Mouse (Mus musculus): ENCODE measurements at regions not wholly inside any gene's neighbourhood (a gene's known extent, or its start where the extent isn't known, plus 50 kb on each side); places are given as distances from the start of the nearest gene placed in this dataset.

DNA sequence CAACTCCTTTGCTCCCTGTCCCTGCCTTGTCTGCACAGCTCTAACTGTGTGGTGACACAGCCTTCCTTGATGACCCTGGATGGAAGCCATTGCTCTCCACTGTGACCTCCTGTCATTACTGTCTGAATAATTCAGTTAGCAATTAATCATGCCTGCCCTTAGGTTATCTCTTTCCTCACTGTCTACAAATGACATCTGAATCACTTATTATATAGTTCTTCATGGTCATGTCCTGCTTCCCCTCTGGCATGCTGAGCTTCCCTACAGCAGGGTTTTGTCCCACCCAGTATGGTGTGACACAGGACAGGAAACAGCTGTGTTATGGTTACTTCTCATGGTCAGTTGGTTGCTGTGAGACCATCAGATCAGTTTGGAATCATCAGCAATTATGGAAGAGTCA is 458.9 kb downstream of the Ajap1 start:
- DNase-seq (ENCODE audit: low spot score): no peak

DNA sequence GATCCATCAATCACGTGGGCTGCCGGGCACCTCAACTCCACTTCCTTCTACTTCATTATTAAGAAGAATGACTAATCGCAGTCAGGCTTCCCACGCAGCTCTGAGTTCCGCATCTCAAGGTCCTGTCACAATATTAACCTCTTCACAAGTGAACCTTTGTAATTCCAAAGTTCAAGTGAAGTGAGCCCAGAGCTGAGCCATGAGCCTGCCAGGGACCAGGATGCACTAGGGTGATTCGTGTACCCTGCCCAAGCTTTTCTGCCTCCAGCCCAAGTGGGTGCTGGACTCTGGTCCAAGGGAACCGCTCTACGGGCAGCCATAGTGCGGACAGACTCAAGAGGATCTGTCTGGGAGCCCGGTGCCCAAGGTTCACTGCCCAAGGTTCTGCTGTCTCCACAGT is 463.4 kb downstream of the Ajap1 start:
- no peak for DNase-seq (ENCODE audit: low spot score)

GRCm38 (mm10) chr4:153018138-153018921 is 464.3 kb downstream of the Ajap1 start:
- no peak for DNase-seq (ENCODE audit: low spot score)

DNA sequence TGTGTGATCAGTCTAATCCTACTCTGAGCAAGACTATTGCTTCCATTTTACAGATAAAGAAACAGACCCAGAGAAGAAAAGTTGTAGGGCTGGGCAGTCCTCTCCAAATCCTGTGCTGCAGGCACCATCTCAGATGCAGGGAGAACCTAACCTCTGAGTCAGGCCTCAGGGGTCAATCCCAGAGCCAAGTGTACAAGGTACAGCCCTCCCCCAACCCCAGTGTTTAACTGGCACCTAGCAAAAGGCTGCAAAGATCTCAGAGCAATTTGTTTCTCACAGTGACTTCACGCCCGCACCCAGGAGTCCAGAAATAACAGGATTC is 464.8 kb downstream of the Ajap1 start:
- no peak for DNase-seq (ENCODE audit: low spot score)

DNA sequence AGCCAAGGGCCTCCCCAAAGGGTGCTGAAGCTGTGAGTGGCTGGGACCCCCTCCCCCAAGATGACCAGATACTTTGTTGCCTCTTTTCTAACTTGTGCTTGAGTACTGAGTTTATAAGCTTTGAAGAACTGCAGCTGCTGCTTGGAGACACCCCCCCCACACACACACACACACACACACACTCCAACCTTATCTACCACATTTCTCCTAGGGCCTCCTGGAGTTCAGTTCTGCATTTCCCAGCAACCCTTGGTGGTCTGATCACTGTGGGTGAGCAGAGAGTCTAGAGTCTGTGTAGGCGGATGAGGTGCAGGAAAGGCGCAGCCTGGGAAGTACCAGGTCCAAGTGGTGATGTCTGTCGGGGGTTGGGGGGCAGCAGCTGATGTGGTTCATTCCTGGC is 479.3 kb downstream of the Ajap1 start:
- no peak for DNase-seq (ENCODE audit: low spot score)

GRCm38 (mm10) chr4:153002516-153002915 is 480.1 kb downstream of the Ajap1 start:
- DNase-seq (ENCODE audit: low spot score): no peak

DNA sequence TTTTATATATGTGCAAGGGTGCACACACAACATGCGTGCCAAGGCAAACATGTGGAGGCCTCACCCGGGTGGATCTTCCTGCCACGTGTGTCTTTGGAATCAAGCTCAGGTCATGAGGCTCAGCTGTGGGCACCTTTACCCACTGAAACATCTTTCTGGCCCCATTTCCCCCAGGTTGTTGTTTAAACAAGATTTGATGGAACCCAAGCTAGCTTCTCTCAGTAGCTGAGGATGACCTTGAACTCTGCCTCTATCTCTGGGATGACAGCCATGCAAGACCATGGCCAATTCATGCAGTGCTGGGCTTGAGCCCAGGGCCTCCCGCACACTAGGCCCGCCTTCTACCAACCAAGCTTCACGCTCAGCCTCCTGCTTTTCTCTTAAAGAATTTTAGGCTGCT is 480.9 kb downstream of the Ajap1 start:
- no peak for DNase-seq (ENCODE audit: low spot score)

GRCm38 (mm10) chr4:152999526-152999925 is 483.1 kb downstream of the Ajap1 start:
- DNase-seq (ENCODE audit: low spot score): no peak

DNA sequence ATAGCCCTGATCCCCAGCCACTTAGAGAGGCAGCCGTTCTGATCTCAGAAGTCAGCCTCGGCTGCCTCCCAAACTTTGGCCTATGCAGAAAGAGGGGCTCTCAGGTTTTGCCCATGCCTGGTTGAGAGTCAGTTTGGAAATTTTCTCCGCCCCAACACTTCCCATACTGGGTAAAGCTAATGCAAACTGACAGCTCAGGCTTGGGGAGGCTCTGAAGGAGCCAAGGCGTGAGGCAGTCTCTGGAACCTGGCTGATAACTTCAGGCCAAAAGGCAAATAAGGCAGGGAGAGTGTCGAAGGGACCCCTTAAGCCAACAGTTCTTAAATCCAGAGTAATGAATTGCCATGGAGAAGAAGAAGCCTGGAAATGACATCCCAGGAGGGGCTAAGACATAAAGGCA is 485.4 kb downstream of the Ajap1 start:
- no peak for DNase-seq (ENCODE audit: low spot score)

GRCm38 (mm10) chr4:152996641-152997040 is 486.0 kb downstream of the Ajap1 start:
- DNase-seq (ENCODE audit: low spot score): no peak

- no peak for DNase-seq (ENCODE audit: low spot score)
Measured at GRCm38 (mm10) chr4:152995052-152995595, 487.5 kb downstream of the Ajap1 start.

GRCm38 (mm10) chr4:152994206-152994605 is 488.4 kb downstream of the Ajap1 start:
- no peak for DNase-seq (ENCODE audit: low spot score)

DNA sequence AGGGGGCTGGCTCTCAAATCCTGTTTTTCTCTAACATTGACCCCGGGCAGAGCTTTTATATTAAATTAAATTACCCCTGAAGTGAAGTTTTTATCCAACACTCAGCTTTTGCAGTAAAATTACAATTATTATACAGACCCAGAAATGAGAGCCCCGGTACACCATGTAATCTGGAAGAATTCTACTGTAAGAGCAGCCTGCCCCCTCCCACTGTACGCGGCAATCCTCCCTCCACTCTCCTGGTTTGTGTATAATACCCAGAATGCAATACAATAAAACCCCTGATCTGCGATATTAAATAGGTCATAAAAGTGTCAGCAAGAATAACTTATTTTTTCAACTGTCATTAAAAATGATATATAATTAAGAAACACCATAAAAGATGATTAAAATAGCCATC is 492.3 kb downstream of the Ajap1 start:
- DNase-seq (ENCODE audit: low spot score): no peak

DNA sequence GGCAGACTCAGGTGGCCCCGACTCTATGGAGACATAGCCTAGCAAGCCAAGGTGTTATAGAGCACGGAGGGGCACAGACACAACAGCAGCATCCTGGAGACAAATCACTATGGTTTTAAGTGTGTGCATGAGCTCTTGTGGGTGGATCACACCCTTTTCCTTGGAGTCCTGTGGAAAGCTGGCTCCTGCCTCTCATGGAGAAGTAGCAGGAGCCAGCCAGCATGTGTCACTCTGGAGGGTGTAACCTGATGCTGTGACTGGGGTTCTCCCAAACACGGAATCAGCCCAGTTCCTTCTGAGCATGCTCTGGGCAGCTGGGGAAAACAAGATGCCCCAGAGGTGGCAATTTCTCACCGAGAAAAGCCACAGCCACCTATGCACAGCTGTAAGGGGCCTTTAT is 494.9 kb downstream of the Ajap1 start:
- no peak for DNase-seq (ENCODE audit: low spot score)

DNA sequence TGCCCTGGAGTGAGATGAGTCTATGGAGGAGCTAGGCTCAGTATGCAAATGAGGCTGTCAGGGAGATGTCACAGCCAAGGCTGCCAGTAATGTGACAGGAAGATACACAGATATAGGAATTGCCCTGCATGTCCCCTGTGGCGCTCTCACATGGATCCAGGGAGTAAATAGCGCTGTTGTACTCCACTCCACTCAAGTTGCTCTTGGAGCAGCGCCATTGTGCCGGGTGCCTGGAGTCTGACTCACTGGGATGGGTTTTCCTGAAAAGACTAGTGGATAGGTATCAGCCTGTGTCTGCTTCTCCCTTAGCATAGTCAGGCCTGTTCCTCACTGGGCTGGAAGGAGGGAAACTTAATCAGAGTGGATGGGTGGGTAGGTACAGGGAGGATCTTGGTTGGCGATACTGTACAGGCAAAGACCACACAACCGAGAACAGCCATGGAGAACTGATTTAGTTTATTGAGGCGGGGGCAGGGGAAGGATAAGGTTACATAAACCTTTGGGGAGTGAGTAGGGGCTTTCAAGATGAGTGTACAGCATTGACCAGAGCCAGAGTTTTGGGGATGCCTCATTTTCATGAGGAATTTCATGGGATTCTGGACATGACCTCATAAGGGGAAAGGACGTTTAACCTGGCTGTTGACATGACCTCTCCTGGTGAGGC is 497.5 kb upstream of the Kcnab2 start:
- no peak for DNase-seq (ENCODE audit: low spot score)

- DNase-seq (ENCODE audit: low spot score): no peak
Measured at GRCm38 (mm10) chr4:152963001-152963400, 485.3 kb upstream of the Kcnab2 start.

- DNase-seq (ENCODE audit: low spot score): no peak
Measured at GRCm38 (mm10) chr4:152962165-152962564, 484.5 kb upstream of the Kcnab2 start.

DNA sequence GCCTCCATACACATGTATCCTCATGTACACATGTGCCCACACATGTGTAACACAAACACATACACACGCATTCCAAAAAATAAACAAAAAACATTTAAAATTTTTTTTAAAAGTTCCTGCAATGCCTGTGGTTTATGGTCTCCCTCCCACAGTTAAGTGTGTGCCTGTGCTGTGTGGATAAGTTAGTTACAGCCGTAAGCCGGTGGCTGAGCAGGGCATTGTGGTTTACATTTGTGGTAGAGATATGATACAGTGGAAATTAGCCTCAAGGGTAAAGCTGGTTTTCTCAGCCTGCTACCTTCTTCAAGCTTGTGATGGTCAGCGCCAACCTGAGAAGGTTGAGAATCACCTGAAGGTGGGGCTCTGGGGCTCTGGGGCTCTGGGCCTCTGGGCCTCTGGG is 484.0 kb upstream of the Kcnab2 start:
- DNase-seq (ENCODE audit: low spot score): no peak

- DNase-seq (ENCODE audit: low spot score): no peak
Measured at GRCm38 (mm10) chr4:152959627-152960230, 482.1 kb upstream of the Kcnab2 start.

DNA sequence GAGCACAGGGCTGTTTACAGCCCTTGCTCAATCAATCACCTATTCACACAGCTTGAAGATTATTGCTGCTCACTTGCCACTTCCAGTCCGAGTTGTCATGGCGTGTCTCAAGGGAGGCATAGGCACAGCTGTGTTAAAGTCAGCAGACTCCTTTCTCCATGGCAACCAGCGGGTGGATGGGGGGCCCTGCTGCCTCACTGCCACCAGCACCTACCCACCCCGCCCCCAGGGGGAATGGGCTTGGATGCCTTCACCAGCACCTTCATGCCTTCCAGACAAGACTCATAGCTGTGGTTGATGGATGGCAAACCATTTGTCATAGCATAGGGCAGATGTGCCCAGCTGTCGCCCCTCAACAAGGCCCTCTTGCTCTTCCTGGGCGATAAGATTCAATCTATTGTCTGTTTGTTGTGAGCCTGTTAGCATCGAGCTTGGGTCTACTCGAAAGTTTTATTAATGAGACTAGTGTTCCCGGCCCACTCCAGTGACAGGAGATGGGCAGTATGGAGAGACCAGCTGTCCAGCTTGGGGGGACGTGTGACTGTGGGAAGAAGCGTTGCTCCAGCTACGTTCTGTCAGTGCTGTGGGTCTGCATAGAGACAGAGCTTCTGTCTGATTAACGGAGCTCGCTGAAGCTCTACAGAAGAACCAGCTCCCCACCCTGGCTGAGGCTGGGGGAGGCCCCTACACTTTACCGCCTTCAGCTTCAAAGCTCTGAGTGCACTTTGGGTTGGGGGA is 475.7 kb upstream of the Kcnab2 start:
- DNase-seq (ENCODE audit: low spot score): no peak

- no peak for DNase-seq (ENCODE audit: low spot score)
Measured at GRCm38 (mm10) chr4:152948956-152949355, 471.3 kb upstream of the Kcnab2 start.

- no peak for DNase-seq (ENCODE audit: low spot score)
Measured at GRCm38 (mm10) chr4:152941159-152941558, 463.5 kb upstream of the Kcnab2 start.

All from thymus, postnatal 0 days (tissue).